Mouse (Mus musculus) forelimb bud, embryonic 11.5 days (tissue): ENCODE data around the gene Islr.

Source experiments
- DNase-seq: peaks from one replicate; pipeline ENCODE4 v3.0.0-alpha.2; 2012; ENCODE audit warnings: low read depth, low spot score

The Islr gene

GRCm38 (mm10) chr9:58112866-58113278 is 91.2 kb downstream of the Islr start:
- peak; percentile 79 for DNase-seq

- no peak for DNase-seq
Observed at GRCm38 (mm10) chr9:58112321-58112751, 91.8 kb downstream of the Islr start.

GRCm38 (mm10) chr9:58111431-58111830 is 92.7 kb downstream of the Islr start:
- DNase-seq, result no peak

- no peak for DNase-seq
Observed at GRCm38 (mm10) chr9:58110787-58111186, 93.3 kb downstream of the Islr start.

GRCm38 (mm10) chr9:58107494-58107893 is 96.6 kb downstream of the Islr start:
- DNase-seq, result no peak
